Mouse (Mus musculus) lung, postnatal 4 days (tissue): ENCODE measurements around the gene H6pd.

ENCODE experiments used
- DNase-seq, 2 experiments: peaks; one replicate each; pipeline ENCODE4 v3.0.0; 2021

The H6pd gene

GRCm38 (mm10) chr4:149998786-149999509 is 9.9 kb downstream of the H6pd start:
- peak in 1 of 2 experiments; percentile 28 for DNase-seq

- peak in 1 of 2 experiments; percentile 20 for DNase-seq
Measured at GRCm38 (mm10) chr4:149997999-149998398, 10.8 kb downstream of the H6pd start.

- peak in 1 of 2 experiments; percentile 24 for DNase-seq
Measured at GRCm38 (mm10) chr4:149996440-149996839, 12.4 kb downstream of the H6pd start.

GRCm38 (mm10) chr4:149995911-149996310 is 12.9 kb downstream of the H6pd start:
- DNase-seq, result peak in 1 of 2 experiments; percentile 19

- DNase-seq, result peak in 1 of 2 experiments; percentile 21
Measured at GRCm38 (mm10) chr4:149994218-149994617, 14.6 kb downstream of the H6pd start.

GRCm38 (mm10) chr4:149992670-149993032 is 16.2 kb downstream of the H6pd start:
- no peak for DNase-seq

GRCm38 (mm10) chr4:149991755-149992669 is 16.8 kb downstream of the H6pd start:
- no peak for DNase-seq

- DNase-seq, result no peak
Measured at GRCm38 (mm10) chr4:149990954-149991633, 17.7 kb downstream of the H6pd start.

- DNase-seq, result no peak
Measured at GRCm38 (mm10) chr4:149990212-149990953, 18.4 kb downstream of the H6pd start.

- peak; percentile 91 to 93 for DNase-seq
Measured at GRCm38 (mm10) chr4:149988931-149989556, 19.8 kb downstream of the H6pd start.

GRCm38 (mm10) chr4:149988301-149988700 is 20.5 kb downstream of the H6pd start:
- no peak for DNase-seq

GRCm38 (mm10) chr4:149986671-149987417 is 22.0 kb downstream of the H6pd start:
- no peak for DNase-seq

- DNase-seq, result no peak
Measured at GRCm38 (mm10) chr4:149983921-149984645, 24.7 kb downstream of the H6pd start.

- DNase-seq, result no peak
Measured at GRCm38 (mm10) chr4:149982154-149982553, 26.7 kb downstream of the H6pd start.

- peak; percentile 77 to 85 for DNase-seq
Measured at GRCm38 (mm10) chr4:149979819-149980308, 29.0 kb downstream of the H6pd start.

- no peak for DNase-seq
Measured at GRCm38 (mm10) chr4:149978820-149979219, 30.0 kb downstream of the H6pd start.

- no peak for DNase-seq
Measured at GRCm38 (mm10) chr4:149977801-149978544, 30.9 kb downstream of the H6pd start.

GRCm38 (mm10) chr4:149977181-149977580 is 31.6 kb downstream of the H6pd start:
- no peak for DNase-seq

- DNase-seq, result no peak
Measured at GRCm38 (mm10) chr4:149975730-149976254, 33.0 kb downstream of the H6pd start.
